ENCODE assay signal across 20 mouse cellular contexts in genomic region chr6:38757597-38757996, GRCm38 (mm10).
"Had no signal": no experiment of that assay in that cellular context is flagged by ENCODE, and none has a peak within 500 bp of the region (broad histone marks: within the 10 kb centered on the region; RNA-seq: fewer than 3 reads in every experiment).

No protein-coding gene starts in this region.

- H3K4me3 ChIP-seq: heart, adult 2 months; heart, embryonic 12.5 days; layer of hippocampus, adult 2 months; left cerebral cortex, adult 2 months; limb, embryonic 10.5 days; limb, embryonic 12.5 days had no signal

- H3K9me3 ChIP-seq: heart, embryonic 12.5 days; limb, embryonic 10.5 days; limb, embryonic 12.5 days had no signal

- H3K4me2 ChIP-seq: heart, embryonic 12.5 days; hindbrain, embryonic 14.5 days; limb, embryonic 12.5 days had no signal

- H3K27ac ChIP-seq: heart, adult 2 months; hindbrain, embryonic 14.5 days; hindbrain, postnatal 0 days; left cerebral cortex, adult 2 months; limb, embryonic 10.5 days; limb, embryonic 12.5 days; liver, embryonic 14.5 days had no signal

- H3K27me3 ChIP-seq: heart, embryonic 12.5 days; limb, embryonic 12.5 days had no signal

- DNase-seq: gastrocnemius, postnatal 14 days; gastrocnemius, postnatal 36 days; heart, adult 2 months; heart, postnatal 10 days; heart, postnatal 36 days; kidney, adult 18-20 months; kidney, adult 8-10 months; kidney, postnatal 10 days; kidney, postnatal 25 days; kidney, postnatal 4 days; liver, postnatal 0 days had no signal

- H3K9ac ChIP-seq: heart, embryonic 12.5 days; hindbrain, embryonic 14.5 days; limb, embryonic 12.5 days; liver, embryonic 14.5 days; liver, postnatal 0 days had no signal

- ATAC-seq: forebrain, embryonic 16.5 days; hindbrain, postnatal 0 days; liver, postnatal 0 days had no signal

- H3K36me3 ChIP-seq: heart, embryonic 12.5 days had no signal
